Mouse (Mus musculus): ENCODE measurements around the gene Zfhx2. TPM values are rescaled to one million over a fixed set of nuclear protein-coding genes. Genes with fewer than 3 reads are reported as not detected.
A peak's percentile ranks its signal among the peaks of the same experiment; 100 is the strongest.

Zfhx2 gene
- polyA plus RNA-seq, 1 experiment from 2014 or later: 1.0 TPM

DNA sequence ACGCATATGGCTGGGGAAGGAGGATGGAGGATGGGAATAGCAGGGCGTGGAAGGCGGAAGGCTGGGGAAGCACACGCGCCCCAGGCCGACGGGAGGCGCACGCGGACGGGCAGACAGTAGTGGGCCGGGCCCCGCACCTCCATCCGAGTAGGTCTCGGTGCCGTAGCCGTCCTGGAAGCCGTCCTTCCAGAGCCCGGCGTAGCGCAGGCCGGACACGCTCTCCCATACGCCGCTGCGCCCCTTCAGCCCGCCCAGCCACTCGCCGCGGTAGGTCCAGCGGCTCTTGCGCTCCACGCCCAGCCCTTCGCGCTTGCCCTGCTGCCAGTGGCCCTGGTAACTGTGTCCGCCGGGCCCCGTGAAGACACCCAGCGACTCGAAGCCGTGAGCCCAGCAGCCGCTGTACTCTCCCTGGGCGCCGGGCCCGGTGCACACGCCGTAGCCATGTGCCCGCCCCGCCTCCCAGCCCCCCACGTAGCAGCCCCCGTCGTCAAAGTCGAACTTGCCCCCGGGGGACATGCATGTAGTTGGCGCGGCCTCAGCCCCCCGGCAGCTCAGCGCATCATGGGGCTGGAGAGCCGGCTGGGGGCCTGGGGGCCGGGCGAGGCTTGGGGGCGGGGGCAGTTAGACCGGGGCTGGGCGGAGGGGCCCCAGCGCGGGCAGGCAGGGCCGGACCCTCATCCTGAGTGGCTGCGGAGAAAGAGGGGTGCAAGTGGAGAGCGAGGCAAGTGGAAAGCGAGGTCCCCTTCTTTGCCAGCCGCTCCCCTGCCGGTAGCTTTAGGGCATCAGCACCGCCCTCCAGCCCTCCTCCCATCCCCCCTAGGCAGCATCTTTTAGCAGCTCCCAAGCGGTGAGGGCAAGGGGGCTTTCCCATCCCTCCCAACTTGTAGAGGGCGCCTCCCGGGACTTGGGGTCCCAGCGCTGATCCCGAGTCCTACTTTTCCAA, 22.9 kb upstream of the Zfhx2 start:
- Histone ChIP-seq H3K4me3 (ENCODE audit: low read depth, low read length) (peak overlapping the region; percentile 57), H3K4me2 (replicated peaks; ENCODE audit: low read depth) (peak overlapping the region; percentile 100), H3K27me3 (ENCODE audit: control insufficient read depth, insufficient read depth, low read length) (peaks cover 6% of the 10 kb centered on the region; the same call in 1 of the 2 replicates), H3K36me3 (ENCODE audit: control insufficient read depth, insufficient read depth, low read length) (no peaks in the 10 kb centered on the region), H3K9me3 (ENCODE audit: control insufficient read depth, low read length) (no peaks in the 10 kb centered on the region), H3K4me1 (replicated peaks; ENCODE audit: control insufficient read depth, insufficient read depth) (peaks cover 4% of the 10 kb centered on the region; the same call in 1 of the 2 replicates), H3K27ac (replicated peaks) (no peak overlapping the region), H3K9ac (ENCODE audit: low read length) (peak overlapping the region; percentile 62)
- WGBS: 1% methylated on average over 44 of the region's 78 CpGs
- DNase-seq (ENCODE audit: low spot score) (peak; percentile 70), ATAC-seq (ENCODE audit: low FRiP score, low TSS enrichment) (peak; percentile 70)
- TF ChIP-seq CTCF (IDR thresholded peaks at IDR 0.05; ENCODE audit: low read depth): peak; percentile 59
- no peak for TF ChIP-seq EP300 (optimal IDR thresholded peaks at IDR 0.05)

GRCm38 (mm10) chr14:55113975-55114645, 22.0 kb upstream of the Zfhx2 start:
- no peak for TF ChIP-seq EP300 (optimal IDR thresholded peaks at IDR 0.05)
- peak; percentile 68 for TF ChIP-seq CTCF (IDR thresholded peaks at IDR 0.05; ENCODE audit: low read depth)
- H3K4me1 ChIP-seq (replicated peaks; ENCODE audit: control insufficient read depth, insufficient read depth): peaks cover 6% of the 10 kb centered on the region; the same call in 1 of the 2 replicates
- ATAC-seq (ENCODE audit: low FRiP score, low TSS enrichment): no peak
- no peaks in the 10 kb centered on the region for H3K36me3 ChIP-seq (ENCODE audit: control insufficient read depth, insufficient read depth, low read length)
- 8% methylated on average over 26 of the region's 26 CpGs for WGBS
- peak; percentile 53 for DNase-seq (ENCODE audit: low spot score)
- H3K4me2 ChIP-seq (replicated peaks; ENCODE audit: low read depth): peak overlapping the region; percentile 100
- no peak overlapping the region for H3K9ac ChIP-seq (ENCODE audit: low read length)
- H3K4me3 ChIP-seq (ENCODE audit: low read depth, low read length): peak overlapping the region; percentile 57
- no peaks in the 10 kb centered on the region for H3K9me3 ChIP-seq (ENCODE audit: control insufficient read depth, low read length)
- peaks cover 6% of the 10 kb centered on the region; the same call in 1 of the 2 replicates for H3K27me3 ChIP-seq (ENCODE audit: control insufficient read depth, insufficient read depth, low read length)
- H3K27ac ChIP-seq (replicated peaks): no peak overlapping the region

DNA sequence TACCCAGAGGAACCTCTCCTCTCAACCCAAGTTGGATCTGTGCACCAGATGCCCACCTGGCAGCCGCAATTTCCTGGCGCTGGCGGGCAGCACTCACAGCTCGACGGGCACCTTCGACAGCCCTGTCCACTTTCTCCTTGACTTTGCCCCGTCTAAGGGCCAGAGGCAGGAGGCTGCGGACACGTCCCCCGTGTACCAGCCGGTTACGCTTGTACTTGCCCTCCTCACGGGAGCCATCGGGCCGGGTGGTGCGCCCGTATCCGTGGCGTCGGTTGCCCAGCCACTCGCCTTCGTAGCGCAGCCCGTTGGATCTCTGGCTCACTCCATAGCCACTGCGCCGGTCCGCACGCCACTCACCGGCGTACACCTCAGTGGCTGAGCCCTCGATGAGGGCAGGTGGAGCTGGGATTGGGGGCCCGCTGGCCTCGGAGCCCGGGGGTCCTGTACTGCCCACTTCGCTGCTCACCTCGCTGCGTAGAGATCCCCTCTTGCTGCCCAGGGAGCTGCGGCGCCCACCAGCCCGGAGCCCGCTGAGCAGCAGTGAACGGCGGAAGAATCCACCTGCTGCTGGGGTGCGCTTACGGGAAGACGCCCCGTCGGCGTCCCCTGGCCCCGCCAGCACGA, 21.3 kb upstream of the Zfhx2 start:
- 66% methylated on average over 50 of the region's 51 CpGs for WGBS
- ATAC-seq (ENCODE audit: low FRiP score, low TSS enrichment): no peak
- DNase-seq (ENCODE audit: low spot score): no peak
- Histone ChIP-seq H3K4me2 (replicated peaks; ENCODE audit: low read depth) (peak overlapping the region; percentile 100; the same call in 1 of the 2 replicates), H3K9me3 (ENCODE audit: control insufficient read depth, low read length) (no peaks in the 10 kb centered on the region), H3K4me3 (ENCODE audit: low read depth, low read length) (no peak overlapping the region), H3K36me3 (ENCODE audit: control insufficient read depth, insufficient read depth, low read length) (no peaks in the 10 kb centered on the region), H3K27me3 (ENCODE audit: control insufficient read depth, insufficient read depth, low read length) (peaks cover 6% of the 10 kb centered on the region; the same call in 1 of the 2 replicates), H3K4me1 (replicated peaks; ENCODE audit: control insufficient read depth, insufficient read depth) (peaks cover 6% of the 10 kb centered on the region; the same call in 1 of the 2 replicates), H3K9ac (ENCODE audit: low read length) (no peak overlapping the region), H3K27ac (replicated peaks) (no peak overlapping the region)
- TF ChIP-seq EP300 (optimal IDR thresholded peaks at IDR 0.05): no peak
- no peak for TF ChIP-seq CTCF (IDR thresholded peaks at IDR 0.05; ENCODE audit: low read depth)

- H3K36me3 ChIP-seq (ENCODE audit: control insufficient read depth, insufficient read depth, low read length): no peaks in the 10 kb centered on the region
- H3K9me3 ChIP-seq (ENCODE audit: control insufficient read depth, low read length): no peaks in the 10 kb centered on the region
- no peak for TF ChIP-seq EP300 (optimal IDR thresholded peaks at IDR 0.05)
- WGBS: 64% methylated on average over 2 of the region's 2 CpGs
- DNase-seq (ENCODE audit: low spot score): no peak
- ATAC-seq (ENCODE audit: low FRiP score, low TSS enrichment): no peak
- peaks cover 6% of the 10 kb centered on the region; the same call in 1 of the 2 replicates for H3K4me1 ChIP-seq (replicated peaks; ENCODE audit: control insufficient read depth, insufficient read depth)
- no peak overlapping the region for H3K4me3 ChIP-seq (ENCODE audit: low read depth, low read length)
- peaks cover 6% of the 10 kb centered on the region; the same call in 1 of the 2 replicates for H3K27me3 ChIP-seq (ENCODE audit: control insufficient read depth, insufficient read depth, low read length)
- no peak overlapping the region for H3K4me2 ChIP-seq (replicated peaks; ENCODE audit: low read depth)
- no peak overlapping the region for H3K27ac ChIP-seq (replicated peaks)
- no peak overlapping the region for H3K9ac ChIP-seq (ENCODE audit: low read length)
Measured at GRCm38 (mm10) chr14:55111720-55112119, 19.6 kb upstream of the Zfhx2 start.

- WGBS: 30% methylated on average over 9 of the region's 9 CpGs
- no peak for DNase-seq (ENCODE audit: low spot score)
- no peak overlapping the region for H3K9ac ChIP-seq (ENCODE audit: low read length)
- H3K4me3 ChIP-seq (ENCODE audit: low read depth, low read length): no peak overlapping the region
- H3K27ac ChIP-seq (replicated peaks): no peak overlapping the region
- no peak overlapping the region for H3K4me2 ChIP-seq (replicated peaks; ENCODE audit: low read depth)
- no peaks in the 10 kb centered on the region for H3K9me3 ChIP-seq (ENCODE audit: control insufficient read depth, low read length)
- ATAC-seq (ENCODE audit: low FRiP score, low TSS enrichment): no peak
- peaks cover 6% of the 10 kb centered on the region; the same call in 1 of the 2 replicates for H3K4me1 ChIP-seq (replicated peaks; ENCODE audit: control insufficient read depth, insufficient read depth)
- no peak for TF ChIP-seq EP300 (optimal IDR thresholded peaks at IDR 0.05)
- TF ChIP-seq CTCF (IDR thresholded peaks at IDR 0.05; ENCODE audit: low read depth): no peak
- peaks cover 6% of the 10 kb centered on the region; the same call in 1 of the 2 replicates for H3K27me3 ChIP-seq (ENCODE audit: control insufficient read depth, insufficient read depth, low read length)
- no peaks in the 10 kb centered on the region for H3K36me3 ChIP-seq (ENCODE audit: control insufficient read depth, insufficient read depth, low read length)
Measured at GRCm38 (mm10) chr14:55110076-55110475, 18.0 kb upstream of the Zfhx2 start.
